Mouse (Mus musculus) limb, embryonic 10.5 days (tissue): ENCODE measurements at regions not wholly inside any gene's neighbourhood (a gene's known extent, or its start where the extent isn't known, plus 50 kb on each side); places are given as distances from the start of the nearest gene placed in this dataset.

Experiments used
- DNase-seq: peaks from one replicate; pipeline ENCODE4 v3.0.0-alpha.2; 2017; ENCODE audit warnings: low spot score
- H3K27ac ChIP-seq: fragments of 300-500 bp; sonication (generic); 2 replicates; pipeline ENCODE4 v1.5.1; 2016; ENCODE audit warnings: mild to moderate bottlenecking
- H3K27me3 ChIP-seq: fragments of 300-500 bp; sonication (generic); 2 replicates; pipeline ENCODE4 v1.6.1; 2016; ENCODE audit warnings: low read depth, mild to moderate bottlenecking; ENCODE audit not compliant: poor library complexity, severe bottlenecking
- H3K36me3 ChIP-seq: fragments of 300-500 bp; sonication (generic); 2 replicates; pipeline ENCODE4 v1.6.1; 2016; ENCODE audit warnings: mild to moderate bottlenecking, moderate library complexity
- H3K4me1 ChIP-seq: fragments of 300-500 bp; sonication (generic); 2 replicates; pipeline ENCODE4 v1.6.1; 2016
- H3K4me3 ChIP-seq: fragments of 300-500 bp; sonication (generic); 2 replicates; pipeline ENCODE4 v1.5.1; 2016; ENCODE audit warnings: mild to moderate bottlenecking, moderate library complexity
- H3K9me3 ChIP-seq: fragments of 300-500 bp; sonication (generic); replicated peaks from 2 replicates; pipeline ENCODE4 v1.6.1; 2016; ENCODE audit warnings: mild to moderate bottlenecking
- WGBS: fragments of 180-500 bp; shearing (Covaris S2); methylation state at CpG from one replicate; pipeline ENCODE4 v1.1.7; 2016; 5-methylcytosine and 5-hydroxymethylcytosine counted together

DNA sequence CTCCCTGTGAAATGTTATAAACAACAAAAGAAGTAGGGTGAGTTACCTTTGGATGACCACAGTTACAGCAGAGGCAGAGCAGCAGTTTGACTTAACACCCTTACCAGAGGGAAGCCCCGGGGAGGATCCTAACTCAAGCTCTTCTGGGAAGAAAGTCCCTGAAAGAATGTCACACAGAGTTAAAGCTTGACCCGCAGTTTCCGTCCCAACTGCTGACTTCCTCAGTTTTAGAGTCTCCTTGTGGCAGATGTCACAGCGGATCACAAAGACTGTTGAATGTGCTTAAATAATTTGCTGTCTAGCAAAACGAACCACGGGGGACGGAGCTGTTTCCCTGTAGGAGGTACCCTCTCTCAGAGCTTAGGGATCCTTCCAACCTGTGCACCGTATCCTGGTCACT lies 183.0 kb upstream of the Rreb1 start:
- 33% methylated on average over 8 of the region's 8 CpGs for WGBS
- H3K4me3 ChIP-seq, result no peak overlapping the region

DNA sequence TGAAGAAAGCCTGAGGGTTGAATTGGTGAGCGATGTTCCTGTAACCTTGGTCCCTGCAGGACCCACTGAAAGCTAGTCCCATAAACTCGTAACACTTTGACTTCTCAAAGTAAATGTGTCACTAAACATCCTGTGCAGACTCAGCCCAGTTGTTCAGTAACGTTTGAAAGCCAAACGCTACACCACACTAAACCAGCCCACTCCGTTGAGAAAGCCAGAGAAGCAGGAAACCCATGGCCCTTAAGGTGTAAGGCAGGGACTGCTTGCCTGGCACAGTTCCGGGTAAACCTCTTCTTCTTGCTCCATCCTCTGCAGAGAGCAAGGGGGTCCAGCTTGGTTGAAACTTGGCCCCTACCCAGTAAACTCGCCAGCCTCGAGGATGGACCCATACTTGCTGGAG lies 180.6 kb upstream of the Rreb1 start:
- no peak for DNase-seq
- 67% methylated on average over 8 of the region's 8 CpGs for WGBS
- H3K27ac ChIP-seq, result no peak overlapping the region
- H3K4me1 ChIP-seq, result no peaks in the 10 kb centered on the region
- no peaks in the 10 kb centered on the region for H3K27me3 ChIP-seq
- no peaks in the 10 kb centered on the region for H3K9me3 ChIP-seq
- H3K4me3 ChIP-seq, result no peak overlapping the region
- no peaks in the 10 kb centered on the region for H3K36me3 ChIP-seq

More for the DNA sequence above, 183.0 kb upstream of the Rreb1 start:
- DNase-seq, result no peak
- H3K27me3 ChIP-seq, result no peaks in the 10 kb centered on the region
- no peak overlapping the region for H3K27ac ChIP-seq
- no peaks in the 10 kb centered on the region for H3K4me1 ChIP-seq
- no peaks in the 10 kb centered on the region for H3K36me3 ChIP-seq
- H3K9me3 ChIP-seq, result no peaks in the 10 kb centered on the region

DNA sequence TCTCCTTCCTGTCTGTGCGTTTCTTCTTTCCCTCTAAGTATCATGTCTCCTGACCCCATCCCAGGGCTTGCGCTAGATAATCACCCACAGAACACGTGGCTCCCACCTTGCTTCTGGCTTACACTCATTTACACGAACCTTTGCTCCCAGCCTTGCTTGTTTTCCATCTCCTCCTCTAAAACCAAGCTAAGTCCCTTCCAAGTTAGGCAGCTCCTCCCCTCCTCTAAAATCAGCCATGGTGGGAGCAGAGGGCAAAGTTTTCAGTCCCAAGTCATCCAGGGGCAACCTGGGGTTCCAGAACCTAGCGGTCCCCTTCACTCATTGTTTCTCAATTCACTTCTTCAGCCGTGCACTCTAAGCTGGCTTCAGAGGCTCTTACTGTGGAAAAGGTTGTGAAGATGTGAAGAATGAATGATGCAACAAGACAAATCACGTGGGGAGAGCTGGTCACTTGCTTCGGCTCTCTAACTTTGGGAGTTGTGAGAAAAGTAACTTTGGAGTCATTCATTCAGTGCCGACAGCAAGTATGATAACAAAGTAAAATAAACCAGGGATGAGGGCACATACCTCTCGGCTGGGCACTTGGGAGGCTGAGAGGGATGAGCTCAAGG lies 179.9 kb upstream of the Rreb1 start:
- 89% methylated on average over 10 of the region's 10 CpGs for WGBS
- Histone ChIP-seq H3K4me3 (no peak overlapping the region), H3K27ac (no peak overlapping the region)

DNA sequence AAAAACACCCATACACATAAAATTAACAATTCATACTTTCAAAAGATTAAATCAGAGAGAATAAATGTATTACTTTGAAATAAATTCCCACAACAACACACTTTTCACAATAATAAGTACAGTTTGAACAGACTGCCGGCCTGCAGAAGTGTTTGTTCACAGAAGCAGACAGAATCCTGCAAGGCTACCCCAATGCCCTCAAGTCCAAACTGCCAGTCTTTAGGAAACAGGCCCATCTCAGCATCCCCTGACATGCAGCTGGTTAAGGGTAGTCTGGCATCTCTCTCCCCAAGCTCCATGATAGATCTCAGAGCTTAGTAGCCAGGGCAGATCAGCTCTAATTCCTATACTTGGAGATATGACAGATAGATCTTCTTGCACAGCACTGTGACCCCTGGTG lies 178.5 kb upstream of the Rreb1 start:
- no peaks in the 10 kb centered on the region for H3K9me3 ChIP-seq
- no peak for DNase-seq
- WGBS, result 94% methylated on average over 1 of the region's 1 CpGs
- no peaks in the 10 kb centered on the region for H3K4me1 ChIP-seq
- no peaks in the 10 kb centered on the region for H3K36me3 ChIP-seq
- no peak overlapping the region for H3K27ac ChIP-seq
- H3K4me3 ChIP-seq, result no peak overlapping the region
- H3K27me3 ChIP-seq, result no peaks in the 10 kb centered on the region

More for the DNA sequence above, 179.9 kb upstream of the Rreb1 start:
- H3K36me3 ChIP-seq, result no peaks in the 10 kb centered on the region
- DNase-seq, result no peak
- H3K9me3 ChIP-seq, result no peaks in the 10 kb centered on the region
- H3K27me3 ChIP-seq, result no peaks in the 10 kb centered on the region
- no peaks in the 10 kb centered on the region for H3K4me1 ChIP-seq

DNA sequence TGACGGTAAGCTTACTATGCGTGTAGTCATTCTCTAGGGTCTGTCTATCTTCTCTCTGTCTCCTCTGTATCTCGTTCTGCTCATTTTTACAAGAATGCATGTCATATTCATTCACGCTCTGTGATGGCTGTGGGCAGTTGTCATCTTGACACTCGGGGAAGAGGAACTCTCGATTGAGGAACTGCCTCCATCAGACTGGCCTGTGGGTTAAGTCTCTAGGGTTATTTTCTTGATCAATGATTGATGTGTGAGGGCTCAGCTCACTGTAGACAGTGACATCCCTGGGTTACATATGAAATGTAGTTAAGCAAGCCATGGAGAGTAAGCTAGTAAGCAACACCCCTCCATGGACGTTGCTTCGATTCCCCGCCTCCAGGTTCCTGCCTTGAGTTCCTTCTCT lies 178.0 kb upstream of the Rreb1 start:
- Histone ChIP-seq H3K4me3 (no peak overlapping the region), H3K27me3 (no peaks in the 10 kb centered on the region), H3K36me3 (no peaks in the 10 kb centered on the region), H3K9me3 (no peaks in the 10 kb centered on the region), H3K4me1 (no peaks in the 10 kb centered on the region), H3K27ac (no peak overlapping the region)
- no peak for DNase-seq
- 96% methylated on average over 9 of the region's 9 CpGs for WGBS

DNA sequence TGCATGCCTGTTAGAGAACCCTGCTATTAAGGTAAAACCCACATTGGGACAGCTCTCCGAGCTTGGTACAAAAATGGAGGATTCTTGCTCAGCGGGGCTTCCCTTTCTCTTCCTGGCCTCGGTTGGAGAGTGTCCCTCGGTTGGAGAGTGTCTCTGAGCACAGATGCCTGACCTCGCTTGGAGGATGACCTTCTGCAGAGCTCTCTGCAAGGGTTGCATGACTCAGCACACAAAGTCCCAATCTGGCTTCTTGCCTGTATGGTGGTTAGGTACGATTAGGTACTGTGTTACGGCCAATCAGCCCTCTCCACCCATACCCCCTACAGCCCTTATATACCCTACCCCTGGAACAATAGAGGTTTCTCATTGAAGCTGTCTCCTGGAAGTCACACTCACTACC lies 177.1 kb upstream of the Rreb1 start:
- WGBS, result 81% methylated on average over 7 of the region's 7 CpGs
- H3K36me3 ChIP-seq, result no peaks in the 10 kb centered on the region
- H3K27me3 ChIP-seq, result no peaks in the 10 kb centered on the region
- no peak overlapping the region for H3K27ac ChIP-seq
- no peaks in the 10 kb centered on the region for H3K4me1 ChIP-seq
- H3K4me3 ChIP-seq, result no peak overlapping the region
- no peak for DNase-seq
- no peaks in the 10 kb centered on the region for H3K9me3 ChIP-seq

DNA sequence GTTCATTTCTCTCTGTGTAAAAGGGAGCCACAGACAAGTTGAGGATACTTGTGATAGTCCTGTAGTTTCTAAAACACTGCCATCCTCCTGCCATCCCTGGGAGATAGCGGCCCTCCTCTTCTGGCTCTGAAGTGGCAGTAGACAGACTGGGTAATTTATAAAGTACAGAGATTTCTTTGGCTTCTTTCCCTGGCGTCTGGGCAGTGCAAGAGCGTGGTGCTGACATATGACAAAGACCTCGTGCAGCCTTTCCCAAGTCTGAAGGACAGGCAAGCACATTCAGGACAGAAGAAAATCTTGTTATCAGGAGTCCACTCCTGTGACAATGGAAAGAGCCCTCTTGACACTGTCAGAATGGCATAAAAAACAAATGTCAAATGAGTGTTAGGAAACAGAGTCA lies 175.9 kb upstream of the Rreb1 start:
- H3K36me3 ChIP-seq, result no peaks in the 10 kb centered on the region
- no peaks in the 10 kb centered on the region for H3K4me1 ChIP-seq
- no peak overlapping the region for H3K4me3 ChIP-seq
- WGBS, result 84% methylated on average over 4 of the region's 4 CpGs
- no peak for DNase-seq
- no peak overlapping the region for H3K27ac ChIP-seq
- H3K27me3 ChIP-seq, result no peaks in the 10 kb centered on the region
- no peaks in the 10 kb centered on the region for H3K9me3 ChIP-seq

DNA sequence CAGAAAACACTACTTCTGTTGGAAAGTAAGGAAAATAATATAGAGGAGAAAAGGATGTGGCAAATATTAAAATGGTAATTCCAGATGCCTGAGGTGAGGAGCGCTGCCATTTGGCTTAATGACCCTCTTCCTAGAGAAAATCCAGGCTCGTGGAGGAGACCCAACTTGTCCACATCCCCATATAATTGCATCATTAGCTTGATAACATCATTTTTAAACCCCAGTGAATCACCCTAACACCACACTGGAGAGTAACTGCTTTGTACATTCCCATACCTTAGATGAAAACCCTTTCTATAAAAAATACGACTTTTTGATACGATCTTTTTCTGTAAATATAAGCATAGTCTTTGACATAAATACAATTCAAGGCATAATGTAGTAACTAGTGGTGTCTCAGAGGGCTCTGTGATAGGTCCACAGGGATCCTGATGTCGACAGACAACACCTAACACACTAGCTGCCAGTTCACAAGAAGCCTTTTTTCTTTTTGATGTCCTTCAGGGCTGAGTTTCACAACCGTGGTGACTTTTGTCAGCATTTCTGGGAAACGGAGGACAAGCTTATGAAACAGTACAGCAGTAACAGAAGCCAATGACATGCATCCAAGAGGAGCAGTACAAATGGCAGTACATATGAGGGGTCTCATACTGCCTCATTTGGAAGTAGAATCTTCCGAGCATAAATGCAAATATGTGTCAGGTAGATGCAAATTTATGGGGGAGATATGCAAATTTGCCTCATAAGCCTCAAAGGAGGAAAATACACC lies 174.8 kb upstream of the Rreb1 start:
- H3K9me3 ChIP-seq, result no peaks in the 10 kb centered on the region
- H3K4me3 ChIP-seq, result no peak overlapping the region

DNA sequence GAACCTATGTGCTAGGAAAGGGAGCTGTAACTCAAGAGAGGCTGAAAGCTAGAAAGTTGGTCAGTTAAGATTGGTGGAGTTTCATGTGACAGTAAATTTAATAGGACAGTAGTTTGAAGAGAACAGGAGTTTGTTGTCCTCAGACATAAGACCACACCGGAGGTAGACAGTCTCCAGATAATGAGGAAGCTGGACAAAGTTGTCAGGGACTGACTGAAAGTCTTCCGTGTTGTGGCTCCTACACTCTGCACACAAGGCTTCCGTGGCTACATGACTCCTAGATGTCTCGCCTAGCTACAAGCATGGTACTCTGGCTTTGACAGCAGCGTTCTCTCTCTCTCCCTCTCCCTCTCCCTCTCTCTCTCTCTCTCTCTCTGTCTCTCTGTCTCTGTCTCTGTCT lies 171.9 kb upstream of the Rreb1 start:
- WGBS, result 99% methylated on average over 5 of the region's 5 CpGs

More for the DNA sequence above, 174.8 kb upstream of the Rreb1 start:
- Histone ChIP-seq H3K36me3 (no peaks in the 10 kb centered on the region), H3K27ac (no peak overlapping the region), H3K27me3 (no peaks in the 10 kb centered on the region), H3K4me1 (no peaks in the 10 kb centered on the region)
- 75% methylated on average over 8 of the region's 8 CpGs for WGBS
- no peak for DNase-seq

DNA sequence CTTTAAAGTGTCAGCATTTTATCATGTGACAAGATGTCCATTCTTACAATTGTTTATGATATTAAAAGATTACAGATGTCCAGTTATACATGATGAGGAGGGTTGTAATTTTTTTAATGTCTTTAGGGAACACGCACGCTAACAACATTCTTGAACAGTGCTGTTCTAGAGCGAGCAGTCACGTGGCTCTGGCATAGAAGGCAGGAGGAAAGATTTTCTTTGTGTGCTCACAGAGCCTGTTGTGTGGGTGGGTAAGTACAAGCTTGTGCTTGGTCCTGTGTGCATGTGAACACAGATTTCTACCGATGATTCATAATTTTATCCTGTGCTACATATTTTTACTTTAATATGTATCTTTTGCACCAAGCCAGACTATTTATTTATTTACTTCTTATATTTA lies 169.1 kb upstream of the Rreb1 start:
- DNase-seq, result no peak
- WGBS, result 90% methylated on average over 5 of the region's 5 CpGs
- Histone ChIP-seq H3K36me3 (no peaks in the 10 kb centered on the region), H3K4me3 (no peak overlapping the region), H3K27me3 (no peaks in the 10 kb centered on the region), H3K4me1 (no peaks in the 10 kb centered on the region), H3K9me3 (no peaks in the 10 kb centered on the region), H3K27ac (no peak overlapping the region)

More for the DNA sequence above, 171.9 kb upstream of the Rreb1 start:
- Histone ChIP-seq H3K27me3 (no peaks in the 10 kb centered on the region), H3K36me3 (no peaks in the 10 kb centered on the region), H3K9me3 (no peaks in the 10 kb centered on the region), H3K4me3 (no peak overlapping the region), H3K4me1 (no peaks in the 10 kb centered on the region), H3K27ac (no peak overlapping the region)
- no peak for DNase-seq

DNA sequence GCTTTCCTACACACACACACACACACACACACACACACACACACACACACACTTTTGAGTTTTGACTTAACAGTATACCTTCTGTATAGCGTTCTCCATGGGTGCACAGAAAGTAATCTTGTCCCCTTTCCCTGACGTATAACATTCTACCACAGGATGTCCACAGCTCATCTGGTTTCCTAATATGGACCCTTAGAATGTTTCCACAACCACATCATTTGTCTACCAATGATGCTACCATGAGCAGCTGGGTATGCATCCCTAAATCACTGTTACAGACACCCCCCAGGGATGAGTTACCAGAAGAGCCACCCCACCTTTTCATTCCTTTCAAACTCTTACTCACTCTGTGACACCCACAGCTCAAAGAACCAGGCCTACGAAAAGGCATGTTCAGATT lies 166.8 kb upstream of the Rreb1 start:
- H3K27me3 ChIP-seq, result no peaks in the 10 kb centered on the region
- no peak overlapping the region for H3K27ac ChIP-seq
- no peak for DNase-seq
- 85% methylated on average over 3 of the region's 3 CpGs for WGBS
- H3K9me3 ChIP-seq, result no peaks in the 10 kb centered on the region
- no peaks in the 10 kb centered on the region for H3K36me3 ChIP-seq
- H3K4me1 ChIP-seq, result no peaks in the 10 kb centered on the region
- H3K4me3 ChIP-seq, result no peak overlapping the region

DNA sequence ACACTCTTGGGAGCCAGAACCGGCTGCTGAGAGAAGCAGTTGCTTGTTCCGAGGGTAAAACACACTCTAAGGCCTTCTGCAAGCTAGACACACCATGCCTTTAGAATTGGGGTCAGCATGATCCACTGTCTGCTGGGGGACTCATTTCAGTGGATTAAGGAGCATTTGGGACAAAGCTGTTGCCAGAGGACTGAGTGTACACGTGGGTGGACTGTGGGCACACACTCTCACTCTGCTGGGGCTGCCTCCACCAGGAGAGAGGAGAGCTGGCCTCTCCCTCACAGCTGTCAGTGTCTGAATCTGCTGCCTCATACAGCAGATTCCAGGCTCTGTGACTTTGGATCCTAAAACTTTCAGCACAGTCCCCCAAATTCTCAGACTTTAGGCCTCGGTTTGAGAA lies 161.2 kb upstream of the Rreb1 start:
- H3K4me1 ChIP-seq, result peaks cover 10% of the 10 kb centered on the region
- 87% methylated on average over 4 of the region's 4 CpGs for WGBS
- no peak overlapping the region for H3K4me3 ChIP-seq
- H3K27ac ChIP-seq, result no peak overlapping the region
- no peaks in the 10 kb centered on the region for H3K27me3 ChIP-seq
- H3K36me3 ChIP-seq, result no peaks in the 10 kb centered on the region
- no peak for DNase-seq
- H3K9me3 ChIP-seq, result no peaks in the 10 kb centered on the region

DNA sequence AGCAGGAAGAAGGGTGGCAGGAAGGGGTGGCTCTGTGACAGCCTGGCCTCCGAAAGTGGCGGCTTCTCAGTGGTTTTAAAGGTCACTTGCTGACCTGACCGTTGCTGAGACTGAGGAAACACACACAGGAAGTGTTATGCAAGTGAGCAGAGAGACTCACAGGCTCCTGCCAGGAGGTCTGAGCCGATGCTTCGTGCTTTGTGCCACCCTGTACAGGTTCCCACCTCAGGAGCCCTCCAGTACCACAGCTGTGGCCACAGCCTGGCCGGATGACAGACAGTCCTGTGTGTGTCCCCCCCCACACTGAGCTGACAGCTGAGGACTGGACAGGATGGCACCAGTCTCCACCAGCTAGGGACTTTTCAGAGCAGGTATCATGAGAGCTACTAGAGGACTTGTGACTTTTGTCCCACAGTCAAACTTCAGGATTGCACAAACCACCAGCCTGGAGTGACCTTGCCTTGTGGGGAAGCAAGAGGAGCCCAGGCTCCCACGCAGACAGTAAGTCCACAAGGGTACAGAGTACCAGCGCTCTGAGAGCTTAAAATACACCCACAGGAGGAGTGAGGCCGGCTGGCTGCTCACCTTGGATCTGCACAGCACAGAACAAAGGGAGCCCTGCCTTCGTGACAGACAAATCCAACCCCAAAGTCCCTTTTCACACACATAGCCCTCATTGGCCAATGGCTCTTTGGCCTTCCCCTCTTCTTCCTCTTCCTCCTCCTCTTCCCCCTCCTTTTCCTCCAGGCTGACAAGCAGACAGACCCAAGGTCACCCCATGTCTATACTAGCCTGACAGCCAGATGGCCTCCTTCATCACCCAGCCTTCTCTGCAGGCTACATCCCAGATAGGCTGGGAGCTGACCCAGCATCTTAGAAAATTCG lies 158.1 kb upstream of the Rreb1 start:
- peak overlapping the region; percentile 46 for H3K27ac ChIP-seq
- no peaks in the 10 kb centered on the region for H3K36me3 ChIP-seq
- DNase-seq, result no peak
- no peaks in the 10 kb centered on the region for H3K27me3 ChIP-seq
- WGBS, result 61% methylated on average over 11 of the region's 11 CpGs
- H3K4me1 ChIP-seq, result peaks cover 10% of the 10 kb centered on the region
- no peaks in the 10 kb centered on the region for H3K9me3 ChIP-seq
- H3K4me3 ChIP-seq, result no peak overlapping the region
